Mouse (Mus musculus) hindbrain, embryonic 16.5 days (tissue): Measurements from ENCODE around the gene Ndufs5. TPM values are rescaled to one million over a fixed set of nuclear protein-coding genes. Genes with fewer than 3 reads are reported as not detected.

Source experiments
- ATAC-seq: fragments of 200-750 bp; cut with Nextera tagmentation; 2 replicates; pipeline ENCODE4 v1.8.0; 2017; ENCODE audit warnings: moderate TSS enrichment, moderate library complexity
- H3K27ac ChIP-seq: fragments of 300-500 bp; sonication (generic); 2 replicates; pipeline ENCODE4 v1.5.1; 2014; ENCODE audit warnings: low read depth, mild to moderate bottlenecking, control low read depth, low read length, moderate library complexity
- H3K27me3 ChIP-seq: fragments of 300-500 bp; sonication (generic); replicated peaks from 2 replicates; pipeline ENCODE4 v1.6.1; 2014; ENCODE audit warnings: low read length; ENCODE audit not compliant: control insufficient read depth, insufficient read depth
- H3K36me3 ChIP-seq: fragments of 300-500 bp; sonication (generic); 2 replicates; pipeline ENCODE4 v1.6.1; 2014; ENCODE audit warnings: mild to moderate bottlenecking, low read length, moderate library complexity, mixed read lengths; ENCODE audit not compliant: control insufficient read depth, insufficient read depth
- H3K4me1 ChIP-seq: fragments of 300-500 bp; sonication (generic); 2 replicates; pipeline ENCODE4 v1.6.1; 2014; ENCODE audit warnings: low read depth, low read length; ENCODE audit not compliant: control insufficient read depth, insufficient read depth
- H3K4me2 ChIP-seq: fragments of 300-500 bp; sonication (generic); 2 replicates; pipeline ENCODE4 v1.6.1; 2014; ENCODE audit warnings: mild to moderate bottlenecking, low read length, control low read depth, moderate library complexity
- H3K4me3 ChIP-seq: fragments of 300-500 bp; sonication (generic); 2 replicates; pipeline ENCODE4 v1.5.1; 2014; ENCODE audit warnings: mild to moderate bottlenecking, low read length, control low read depth, moderate library complexity
- H3K9ac ChIP-seq: fragments of 300-500 bp; sonication (generic); 2 replicates; pipeline ENCODE4 v1.6.1; 2014; ENCODE audit warnings: low read depth, mild to moderate bottlenecking, control low read depth, low read length, moderate library complexity
- H3K9me3 ChIP-seq: fragments of 300-500 bp; sonication (generic); 2 replicates; pipeline ENCODE4 v1.6.1; 2014; ENCODE audit warnings: mild to moderate bottlenecking, low read length, moderate library complexity; ENCODE audit not compliant: control insufficient read depth
- WGBS: fragments of 180-500 bp; shearing (Covaris S2); extraction: QIAGEN DNeasy Blood & Tissue Kit; methylation state at CpG from one replicate; pipeline ENCODE4 v1.1.7; 2014; 5-methylcytosine and 5-hydroxymethylcytosine counted together
- polyA plus RNA-seq: library from polyadenylated mRNA; unstranded; fragments of >200 nt; fragmentation: Nextera tagmentation; extraction: Ambion mirVana; gene quantifications from 2 replicates; pipeline ENCODE4 v1.2.1, GENCODE M21; 2015

Gene Ndufs5
- polyA plus RNA-seq, 1 experiment from 2014 or later = 518 TPM

GRCm38 (mm10) chr4:123664951-123665661 is 52.9 kb downstream of the Ndufs5 start:
- WGBS = under 1% methylated on average over 58 of the region's 58 CpGs

DNA sequence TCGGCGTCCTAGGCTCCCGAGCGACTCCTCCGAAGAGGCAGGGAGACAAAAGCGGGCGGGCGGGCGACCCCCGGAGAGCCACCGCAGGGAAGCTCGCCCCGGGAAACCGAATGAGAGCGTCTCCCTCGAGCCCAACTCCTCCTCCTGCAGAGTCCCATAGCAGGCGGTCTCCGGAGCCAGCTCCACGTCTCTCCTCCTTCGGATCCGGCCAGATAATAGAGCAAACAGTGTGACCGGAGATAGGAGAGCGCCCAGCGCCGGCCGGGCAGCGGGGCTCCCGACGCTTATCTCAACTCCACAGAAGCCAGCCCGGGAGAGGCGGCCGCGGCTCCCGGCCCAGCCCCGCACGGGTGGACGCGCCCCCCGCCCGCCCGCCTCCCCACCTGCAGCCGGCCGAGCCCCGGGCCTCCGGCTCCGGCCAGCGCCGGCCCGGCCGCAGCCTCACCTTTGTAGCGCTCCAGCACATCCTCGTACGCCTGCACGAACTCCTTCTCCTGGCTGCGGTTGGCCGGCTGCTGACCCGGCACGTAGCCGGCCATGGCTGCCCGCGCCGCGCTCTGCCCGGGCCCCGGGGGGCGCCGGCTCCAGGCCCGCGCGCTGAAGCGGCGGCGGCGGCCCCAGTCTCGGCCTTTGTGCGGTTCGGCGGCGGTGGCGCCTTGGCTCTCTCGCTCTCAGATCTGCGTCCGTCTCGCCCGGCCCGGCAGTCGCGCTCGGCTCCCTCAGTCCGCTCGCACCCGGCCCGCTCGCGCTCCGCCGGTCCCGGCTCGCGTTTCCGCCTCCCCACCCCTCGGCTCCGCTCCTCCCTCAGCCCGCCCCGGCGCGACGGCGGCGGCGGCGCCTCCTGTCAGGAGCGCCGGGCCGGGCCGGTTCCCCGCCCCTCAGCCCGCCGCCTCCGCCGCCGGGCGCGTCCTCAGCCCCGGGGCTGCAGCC is 53.7 kb downstream of the Ndufs5 start:
- no peaks in the 10 kb centered on the region for H3K36me3 ChIP-seq
- WGBS = under 1% methylated on average over 68 of the region's 125 CpGs
- H3K9me3 ChIP-seq = no peaks in the 10 kb centered on the region
- peak overlapping the region; percentile 96 for H3K27ac ChIP-seq
- H3K4me3 ChIP-seq = peak overlapping the region; percentile 78
- ATAC-seq = peak; percentile 64
- H3K4me2 ChIP-seq = peak overlapping the region; percentile 83
- peaks cover 49% of the 10 kb centered on the region for H3K4me1 ChIP-seq
- no peaks in the 10 kb centered on the region for H3K27me3 ChIP-seq
- H3K9ac ChIP-seq = peak overlapping the region; percentile 92

More at GRCm38 (mm10) chr4:123664951-123665661, 52.9 kb downstream of the Ndufs5 start:
- Histone ChIP-seq H3K4me3 (peak overlapping the region; percentile 78), H3K27ac (peak overlapping the region; percentile 96), H3K9ac (peak overlapping the region; percentile 92), H3K27me3 (no peaks in the 10 kb centered on the region), H3K36me3 (no peaks in the 10 kb centered on the region), H3K4me1 (peaks cover 49% of the 10 kb centered on the region), H3K9me3 (no peaks in the 10 kb centered on the region), H3K4me2 (peak overlapping the region; percentile 83)
- ATAC-seq = peak; percentile 6; the same call in 1 of the 2 replicates

GRCm38 (mm10) chr4:123663688-123663965 is 54.4 kb downstream of the Ndufs5 start:
- H3K9me3 ChIP-seq = no peaks in the 10 kb centered on the region
- H3K4me1 ChIP-seq = peaks cover 49% of the 10 kb centered on the region
- H3K4me2 ChIP-seq = peak overlapping the region; percentile 83
- H3K36me3 ChIP-seq = no peaks in the 10 kb centered on the region
- peak overlapping the region; percentile 92 for H3K9ac ChIP-seq
- no peaks in the 10 kb centered on the region for H3K27me3 ChIP-seq
- no peak for ATAC-seq
- peak overlapping the region; percentile 96 for H3K27ac ChIP-seq
- peak overlapping the region; percentile 78 for H3K4me3 ChIP-seq
- 0% methylated on average over 12 of the region's 12 CpGs for WGBS

GRCm38 (mm10) chr4:123662914-123663687 is 54.9 kb downstream of the Ndufs5 start:
- no peak for ATAC-seq
- Histone ChIP-seq H3K9ac (peak overlapping the region; percentile 92), H3K9me3 (no peaks in the 10 kb centered on the region), H3K4me3 (peak overlapping the region; percentile 78), H3K27me3 (no peaks in the 10 kb centered on the region), H3K27ac (peak overlapping the region; percentile 96), H3K4me1 (peaks cover 49% of the 10 kb centered on the region), H3K4me2 (peak overlapping the region; percentile 83), H3K36me3 (no peaks in the 10 kb centered on the region)
- 8% methylated on average over 15 of the region's 15 CpGs for WGBS

Other genes with a start within 250 kb of the Ndufs5 start
- 61.0 and 62.2 TPM in 2 replicates for gene Macf1, start 33.8 kb downstream of the Ndufs5 start, polyA plus RNA-seq
- 77.9 and 79.1 TPM in 2 replicates for gene Akirin1, start 32.1 kb upstream of the Ndufs5 start, polyA plus RNA-seq
- 1.3 and 1.6 TPM in 2 replicates for gene Rhbdl2, start 69.7 kb upstream of the Ndufs5 start, polyA plus RNA-seq
- 0.14 and 0.25 TPM in 2 replicates for gene 4933427I04Rik, start 141.5 kb upstream of the Ndufs5 start, polyA plus RNA-seq
- 29.7 and 35.6 TPM in 2 replicates for gene Mycbp, start 186.6 kb upstream of the Ndufs5 start, polyA plus RNA-seq
- gene Rragc, start 199.2 kb upstream of the Ndufs5 start, polyA plus RNA-seq = 42.5 and 44.4 TPM in 2 replicates
- gene 4930535I16Rik, start 199.8 kb upstream of the Ndufs5 start, polyA plus RNA-seq = not detected in 2 replicates